In genomic region chr16:96159794-96160346, GRCm38 (mm10) we compare ENCODE assay signal across 8 mouse cellular contexts. TPM values are rescaled to one million over a fixed set of nuclear protein-coding genes. Genes with fewer than 3 reads are reported as not detected.
DNase-seq lines count a peak whose midpoint lies in the region; ATAC-seq and TF ChIP-seq lines count a peak whose summit lies in the region.

No protein-coding gene starts in this region.

- ATAC-seq in limb, embryonic 13.5 days (ENCODE audit: low FRiP score, low read depth) = no peak

- TF ChIP-seq POLR2A in heart, adult 2 months (IDR thresholded peaks at IDR 0.05; ENCODE audit: insufficient read depth, low read depth, low read length) = no peak

- peak overlapping the region; percentile 60 for H3K4me3 ChIP-seq in heart, adult 2 months
- H3K4me3 ChIP-seq in limb, embryonic 13.5 days = peak overlapping the region; percentile 62

- DNase-seq in heart, adult 2 months = no peak
- DNase-seq in heart, adult 18-20 months = no peak
- DNase-seq in thymus, postnatal 14 days = peak; percentile 11
- no peak for DNase-seq in thymus, postnatal 25 days
- DNase-seq in testis, postnatal 10 days (ENCODE audit: low spot score) = peak; percentile 52
- no peak for DNase-seq in left cerebral cortex, postnatal 25 days (ENCODE audit: low spot score in 2 of 2)
- DNase-seq in layer of hippocampus, adult 9-11 months = no peak

- H3K27me3 ChIP-seq in heart, adult 2 months (ENCODE audit: control insufficient read depth, insufficient read depth, low read length) = no peaks in the 10 kb centered on the region
- H3K27me3 ChIP-seq in limb, embryonic 13.5 days = no peaks in the 10 kb centered on the region

- no peaks in the 10 kb centered on the region for H3K79me2 ChIP-seq in heart, adult 2 months (replicated peaks; ENCODE audit: control insufficient read depth, insufficient read depth, low read length)

- H3K27ac ChIP-seq in heart, adult 2 months = peak overlapping the region; percentile 80
- H3K27ac ChIP-seq in limb, embryonic 13.5 days = peak overlapping the region; percentile 91; the same call in 1 of the 2 replicates

- peak overlapping the region; percentile 91 for H3K4me2 ChIP-seq in limb, embryonic 13.5 days (replicated peaks)

- intact Hi-C loops in heart, adult 2 months (cut with DNase I) = no loop called here
- intact Hi-C loops in left cerebral cortex, postnatal 25 days (cut with DNase I) = loop anchor here (5.0 kb wide), 2 partner anchors 32 to 182 kb away; partner anchors contain the start of gene Lca5l

- H3K4me1 ChIP-seq in heart, adult 2 months (ENCODE audit: control insufficient read depth, insufficient read depth, low read length) = peaks cover 4% of the 10 kb centered on the region
- peaks cover 19% of the 10 kb centered on the region for H3K4me1 ChIP-seq in limb, embryonic 13.5 days

- H3K36me3 ChIP-seq in heart, adult 2 months (ENCODE audit: control insufficient read depth, insufficient read depth, low read length) = no peaks in the 10 kb centered on the region
- peaks cover 15% of the 10 kb centered on the region for H3K36me3 ChIP-seq in limb, embryonic 13.5 days

- WGBS in heart, adult 2 months = 87% methylated on average over 20 of the region's 20 CpGs
- 78% methylated on average over 20 of the region's 20 CpGs for WGBS in limb, embryonic 13.5 days

- TF ChIP-seq EP300 in heart, adult 2 months (IDR thresholded peaks at IDR 0.05; ENCODE audit: insufficient read depth, low read depth, low read length) = no peak

- H3K9me3 ChIP-seq in limb, embryonic 13.5 days = no peaks in the 10 kb centered on the region

- TF ChIP-seq CTCF in heart, adult 2 months (IDR thresholded peaks at IDR 0.05) = no peak

- no peak overlapping the region; the same call in 1 of the 2 replicates for H3K9ac ChIP-seq in heart, adult 2 months (ENCODE audit: low read depth, low read length)
- peak overlapping the region; percentile 95 for H3K9ac ChIP-seq in limb, embryonic 13.5 days

RNA-seq across cellular contexts. Expression of gene Wrb, which starts 14.7 kb away (rescaled TPM):
- 10 to 100 TPM; 16.1 to 18.9 TPM for total RNA-seq in heart, adult 2 months (2021)
- 32.6 and 32.7 TPM in 2 replicates for polyA plus RNA-seq in heart, adult 2 months (2012; rRNA removed)
- 10 to 100 TPM; 14.3 to 19.5 TPM for total RNA-seq in heart, adult 18-20 months (2021)
- 64.3 and 65.8 TPM in 2 replicates for polyA plus RNA-seq in limb, embryonic 13.5 days (2015; fragmentation: Nextera tagmentation; extraction: Ambion mirVana)
- 10 to 100 TPM; 61.1 to 61.6 TPM for total RNA-seq in left cerebral cortex, postnatal 25 days (2021)

RNA-seq across cellular contexts. Expression of gene Lca5l, which starts 32.2 kb away (rescaled TPM):
- total RNA-seq in heart, adult 2 months (2021) = under 1 TPM; 0.34 to 0.39 TPM
- 0.37 and 0.38 TPM in 2 replicates for polyA plus RNA-seq in heart, adult 2 months (2012; rRNA removed)
- under 1 TPM; 0.45 to 0.59 TPM for total RNA-seq in heart, adult 18-20 months (2021)
- 1.7 and 1.9 TPM in 2 replicates for polyA plus RNA-seq in limb, embryonic 13.5 days (2015; fragmentation: Nextera tagmentation; extraction: Ambion mirVana)
- 1 to 10 TPM; 1.5 to 2.2 TPM for total RNA-seq in left cerebral cortex, postnatal 25 days (2021)

RNA-seq across cellular contexts. Expression of gene Hmgn1, which starts 32.3 kb away (rescaled TPM):
- 10 to 100 TPM; 47.9 to 53.1 TPM for total RNA-seq in heart, adult 2 months (2021)
- polyA plus RNA-seq in heart, adult 2 months (2012; rRNA removed) = 14.6 and 27.9 TPM in 2 replicates
- total RNA-seq in heart, adult 18-20 months (2021) = 10 to 100 TPM; 46.5 to 57.6 TPM
- 756 and 813 TPM in 2 replicates for polyA plus RNA-seq in limb, embryonic 13.5 days (2015; fragmentation: Nextera tagmentation; extraction: Ambion mirVana)
- total RNA-seq in left cerebral cortex, postnatal 25 days (2021) = 10 to 100 TPM; 52.5 to 71.7 TPM

RNA-seq across cellular contexts. Expression of gene Sh3bgr, which starts 40.4 kb away (rescaled TPM):
- total RNA-seq in heart, adult 2 months (2021) = 100 to 1,000 TPM; 298 to 308 TPM
- 313 and 426 TPM in 2 replicates for polyA plus RNA-seq in heart, adult 2 months (2012; rRNA removed)
- total RNA-seq in heart, adult 18-20 months (2021) = 100 to 1,000 TPM; 287 to 304 TPM
- 6.4 and 9.1 TPM in 2 replicates for polyA plus RNA-seq in limb, embryonic 13.5 days (2015; fragmentation: Nextera tagmentation; extraction: Ambion mirVana)
- under 1 TPM; 0.85 to 0.96 TPM for total RNA-seq in left cerebral cortex, postnatal 25 days (2021)

Comparison
In these comparisons a context has a peak if more than half of its experiments do, and no peak if none do; other contexts are left out.
1. DNase-seq: peak in thymus, postnatal 14 days (single experiment) and testis, postnatal 10 days (single experiment); none in heart, adult 2 months (0 of 2), heart, adult 18-20 months (0 of 2), thymus, postnatal 25 days (single experiment), left cerebral cortex, postnatal 25 days (0 of 2) and layer of hippocampus, adult 9-11 months (single experiment).